Mouse (Mus musculus) left cerebral cortex, adult 11 months (tissue): ENCODE data around the gene Hist1h2bf.
"Not testable (repeated sequence)": the region's sequence is repeated elsewhere in the genome, so short reads cannot be mapped to it uniquely, and the experiment has no call there.

Experiments used
- DNase-seq: peaks from one replicate; pipeline ENCODE4 v3.0.0; 2022; ENCODE audit warnings: low spot score

Hist1h2bf gene

GRCm38 (mm10) chr13:23586940-23587225 is 12.9 kb upstream of the Hist1h2bf start:
- DNase-seq = no peak

- DNase-seq = no peak
Measured at GRCm38 (mm10) chr13:23586099-23586939, 12.3 kb upstream of the Hist1h2bf start.

- peak; percentile 85 for DNase-seq
Measured at GRCm38 (mm10) chr13:23585442-23586098, 11.6 kb upstream of the Hist1h2bf start.

GRCm38 (mm10) chr13:23585029-23585441 is 11.0 kb upstream of the Hist1h2bf start:
- DNase-seq = no peak

- no peak for DNase-seq
Measured at GRCm38 (mm10) chr13:23584331-23584730, 10.3 kb upstream of the Hist1h2bf start.

GRCm38 (mm10) chr13:23583387-23584068 is 9.5 kb upstream of the Hist1h2bf start:
- DNase-seq = no peak

- no peak for DNase-seq
Measured at GRCm38 (mm10) chr13:23582219-23583056, 8.4 kb upstream of the Hist1h2bf start.

- DNase-seq = peak; percentile 95
Measured at GRCm38 (mm10) chr13:23581408-23582218, 7.6 kb upstream of the Hist1h2bf start, which contains the start of gene Hist1h4d. Gene Hist1h4d (plus strand): TSS chr13:23581598.

- DNase-seq = no peak
Measured at GRCm38 (mm10) chr13:23577835-23578234, 3.8 kb upstream of the Hist1h2bf start.

- DNase-seq = no peak
Measured at GRCm38 (mm10) chr13:23576906-23577639, 3.1 kb upstream of the Hist1h2bf start.

- DNase-seq = no peak
Measured at GRCm38 (mm10) chr13:23576351-23576881, 2.4 kb upstream of the Hist1h2bf start.

- not testable (repeated sequence) for DNase-seq
Measured at GRCm38 (mm10) chr13:23575864-23576313, 1.9 kb upstream of the Hist1h2bf start.

- DNase-seq = peak; percentile 80
Measured at GRCm38 (mm10) chr13:23575271-23575851, 1.4 kb upstream of the Hist1h2bf start, which contains the start of gene Hist1h3d. Gene Hist1h3d (plus strand): TSS chr13:23575763.

- DNase-seq = not testable (repeated sequence)
Measured at GRCm38 (mm10) chr13:23574546-23575170, 662 bp upstream of the Hist1h2bf start.

GRCm38 (mm10) chr13:23573034-23573897 is 730 bp downstream of the Hist1h2bf start:
- not testable (repeated sequence) for DNase-seq

GRCm38 (mm10) chr13:23572218-23573033 is 1.6 kb downstream of the Hist1h2bf start:
- no peak for DNase-seq
